Mouse (Mus musculus) adrenal gland, adult 2 months (tissue): ENCODE data around the gene Tex38. TPM values are rescaled to one million over a fixed set of nuclear protein-coding genes. Genes with fewer than 3 reads are reported as not detected.

Experiments used
- DNase-seq: peaks from one replicate; pipeline ENCODE4 v3.0.0; 2021
- long read RNA-seq: library from polyadenylated mRNA; stranded (forward); transcript quantifications from one replicate; pipeline ENCODE4 v2.0.0, GENCODE M21; 2021
- polyA plus RNA-seq: library from polyadenylated mRNA; depleted of rRNA; stranded (reverse); fragments of >200 nt; gene quantifications from 2 replicates; pipeline ENCODE4 v1.2.3, GENCODE M21; 2012; rRNA removed
- total RNA-seq, 2 experiments: library from RNA; stranded (reverse); gene quantifications; 2 replicates each; pipeline ENCODE4 v1.2.3; 2021

Tex38 gene
- total RNA-seq (1 to 10 TPM; 1.6 to 6.5 TPM), polyA plus RNA-seq (0.38 and 1.1 TPM in 2 replicates)
- long read RNA-seq, partial matches to known transcripts, result 0 of 2 reads
- long read RNA-seq, other reads (novel, unspliced or antisense), result 2 of 2 reads

DNA sequence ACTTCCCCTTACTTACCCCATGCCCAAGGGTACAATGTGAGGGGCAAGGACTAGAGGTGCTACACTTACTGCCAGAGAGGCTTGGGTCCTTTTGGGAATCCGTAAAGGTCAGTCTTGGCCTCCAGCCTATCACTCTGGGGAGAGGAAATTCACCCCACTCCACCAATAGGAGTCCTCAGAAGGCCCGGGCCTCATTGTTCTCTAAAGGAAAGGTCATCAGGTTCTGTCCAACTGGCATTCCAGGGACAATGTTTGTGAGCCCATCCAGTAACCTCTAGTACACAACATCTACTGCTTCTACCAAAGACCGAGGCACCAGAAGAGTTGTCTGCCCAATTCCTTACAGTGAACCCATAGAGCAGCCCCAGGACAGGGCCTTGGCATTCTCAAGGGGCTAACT lies at the start of gene Tex38:
TSS of gene Tex38 (minus strand) at position 101 of the 400 bp plus-strand sequence.
- DNase-seq, result no peak

DNA sequence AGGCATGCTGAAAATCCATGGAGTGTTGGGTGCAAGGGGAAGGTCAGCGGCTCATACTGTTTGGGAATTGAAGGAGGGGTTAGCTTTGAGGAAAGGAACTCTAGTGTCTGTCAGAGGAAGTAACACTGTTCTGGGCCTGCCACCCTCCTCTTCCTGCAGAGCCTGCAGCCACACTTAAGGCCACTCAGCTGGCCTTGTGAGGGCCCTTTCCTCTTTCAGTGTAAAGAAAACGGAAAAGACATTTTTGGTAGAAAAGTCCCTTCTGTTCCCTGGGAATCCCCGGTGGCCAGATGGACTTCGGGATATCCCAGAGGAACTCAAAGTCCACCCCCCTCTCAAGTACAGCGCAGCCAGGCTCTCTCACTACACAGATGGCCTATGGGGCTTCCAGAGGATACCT lies 49.7 kb upstream of the Tex38 start:
- DNase-seq, result no peak

DNA sequence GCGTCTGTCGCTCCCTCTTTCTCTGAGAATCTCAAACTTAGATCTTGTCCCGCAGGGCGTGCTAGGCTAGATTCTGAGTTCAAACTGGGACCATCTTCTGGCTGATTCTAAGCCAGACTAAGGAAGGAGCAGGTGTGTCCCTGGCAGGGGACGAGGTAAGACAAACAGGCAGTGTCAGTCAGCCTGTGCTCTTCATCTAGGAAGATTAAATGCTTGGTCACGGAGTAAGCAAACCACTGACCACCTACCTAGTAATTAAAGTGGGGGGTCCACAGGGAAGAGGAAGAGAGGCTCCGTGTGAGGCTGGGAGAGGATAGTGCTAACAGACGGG lies 47.7 kb upstream of the Tex38 start:
- no peak for DNase-seq

DNA sequence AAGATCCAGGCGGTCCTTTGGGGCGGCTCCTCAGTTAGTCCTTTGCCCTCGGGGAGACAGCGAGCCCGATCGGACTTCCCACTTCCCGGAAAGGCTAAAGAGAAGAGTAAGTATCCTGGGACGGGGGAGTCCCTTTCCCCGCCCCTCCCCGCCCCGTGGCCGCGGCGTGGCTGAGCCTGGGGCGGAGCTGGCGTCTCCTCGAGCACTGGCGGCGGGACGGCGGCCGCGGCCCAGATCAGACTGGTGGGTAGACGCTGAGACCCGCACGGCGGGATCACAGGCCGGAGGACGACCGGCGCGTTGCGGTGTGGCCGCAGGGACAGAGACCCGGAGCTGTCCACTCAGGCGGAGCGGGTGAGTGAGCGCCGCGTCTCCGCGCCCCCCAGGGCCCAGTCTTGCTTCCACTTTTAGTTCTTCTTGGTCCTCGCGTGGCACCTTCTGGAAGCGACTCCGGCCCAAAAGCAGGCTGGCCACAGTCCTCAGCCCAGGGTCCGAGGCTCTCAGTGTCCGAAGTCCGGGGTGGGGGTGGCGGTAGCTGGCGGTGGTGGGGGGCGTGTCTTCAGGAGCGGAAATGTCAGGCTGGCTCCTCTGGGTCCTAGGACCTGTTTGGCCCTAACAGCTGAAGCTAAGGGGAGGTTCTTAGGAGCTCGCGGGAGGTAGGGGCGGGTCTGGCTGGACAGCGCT lies 47.2 kb upstream of the Tex38 start, which contains the start of gene Mob3c:
TSS of gene Mob3c (plus strand) at position 205 of the 684 bp plus-strand sequence.
- DNase-seq, result peak; percentile 92

DNA sequence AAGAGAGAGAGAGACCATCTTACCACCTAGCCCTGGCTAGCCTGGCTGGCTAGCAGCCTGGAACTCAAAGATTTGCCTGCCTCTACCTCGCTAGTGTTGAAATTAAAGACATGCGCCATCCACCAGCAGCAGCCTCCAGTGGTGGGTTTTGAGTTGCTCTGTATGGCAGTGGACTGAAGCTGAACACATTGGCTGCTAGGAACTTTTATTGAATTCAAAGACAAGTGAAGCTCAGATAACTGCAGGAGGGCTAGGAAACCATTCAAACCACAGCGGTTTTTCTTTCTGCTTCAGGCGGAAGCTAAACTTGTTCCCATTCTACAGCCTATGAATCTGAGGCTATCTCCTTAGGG lies 46.7 kb upstream of the Tex38 start:
- DNase-seq, result no peak

DNA sequence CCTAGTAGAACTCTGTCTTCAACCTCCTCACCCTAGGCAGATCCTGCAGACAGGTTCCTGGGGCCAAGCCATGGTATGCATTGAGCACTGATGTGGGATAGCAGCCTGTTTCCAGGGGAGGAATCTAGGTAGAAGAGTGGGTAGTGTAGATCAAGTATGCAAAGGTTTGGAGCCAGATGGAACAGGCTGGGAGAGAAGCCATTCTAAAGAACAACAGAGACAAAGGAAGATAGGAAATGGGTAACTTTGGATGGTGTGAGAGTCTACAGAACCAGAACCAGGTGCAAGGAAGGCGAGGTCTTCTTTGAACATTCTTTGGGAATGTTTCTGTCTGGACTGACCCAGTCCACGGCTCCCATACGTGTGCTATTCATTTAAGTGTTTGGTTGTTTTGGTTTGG lies 46.2 kb upstream of the Tex38 start:
- DNase-seq, result no peak

DNA sequence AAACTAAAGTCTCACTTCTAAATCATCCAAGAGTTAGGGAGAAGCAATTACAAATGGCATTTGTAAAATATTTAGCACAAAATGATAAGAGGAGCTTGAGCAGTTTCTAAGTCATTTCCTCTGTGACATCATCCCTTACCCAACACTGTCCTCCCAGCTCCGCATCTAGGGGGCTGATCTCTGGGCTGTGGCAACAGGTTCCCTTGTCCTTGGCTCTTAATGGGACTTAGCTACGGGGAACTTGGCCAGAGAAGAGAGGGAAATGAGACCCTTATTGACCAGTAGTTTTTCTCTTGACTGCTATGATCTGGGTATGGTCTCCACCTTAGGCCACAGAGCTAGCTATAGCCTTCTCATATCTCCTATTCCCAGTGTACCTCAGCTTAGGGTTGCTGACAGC lies 44.5 kb upstream of the Tex38 start:
- DNase-seq, result no peak

DNA sequence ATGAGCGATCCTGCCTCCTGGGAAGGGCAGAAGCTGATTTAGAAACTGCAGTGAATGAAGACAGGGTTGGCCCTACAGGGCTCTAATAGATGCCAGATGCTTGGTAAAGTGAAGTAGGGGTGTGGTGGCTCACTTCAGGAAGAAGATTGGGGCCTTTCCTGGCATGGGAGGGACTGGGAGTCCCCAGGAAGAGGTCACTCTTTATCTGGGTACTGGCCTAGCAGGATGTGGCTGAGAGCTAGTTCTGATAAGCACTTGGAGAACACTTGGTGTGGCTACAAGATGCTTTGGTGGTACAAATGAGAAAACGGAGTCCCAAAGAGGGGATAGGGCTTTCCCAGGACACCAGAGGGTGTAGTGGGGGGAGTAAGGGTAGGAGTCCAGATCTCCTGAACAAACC lies 43.4 kb upstream of the Tex38 start:
- DNase-seq, result no peak

DNA sequence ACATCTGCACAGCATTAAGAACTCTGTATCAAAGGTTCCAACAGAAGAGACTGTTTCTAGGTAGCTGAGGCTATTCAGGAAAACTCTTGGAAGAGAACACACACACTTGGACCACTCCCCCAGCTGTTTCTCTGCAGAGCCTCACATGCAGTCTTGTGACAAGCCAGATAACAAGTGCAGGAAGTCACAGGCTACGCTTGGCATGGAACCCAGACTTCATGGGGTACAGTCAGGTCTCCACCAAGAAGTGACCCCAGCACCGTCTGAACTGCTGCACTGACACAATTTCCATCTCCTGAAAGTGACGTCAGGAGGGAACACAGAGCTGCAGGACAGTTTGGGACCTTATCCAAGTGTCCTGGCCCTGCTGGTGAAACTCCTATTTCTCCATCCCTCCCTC lies 41.1 kb upstream of the Tex38 start:
- no peak for DNase-seq

DNA sequence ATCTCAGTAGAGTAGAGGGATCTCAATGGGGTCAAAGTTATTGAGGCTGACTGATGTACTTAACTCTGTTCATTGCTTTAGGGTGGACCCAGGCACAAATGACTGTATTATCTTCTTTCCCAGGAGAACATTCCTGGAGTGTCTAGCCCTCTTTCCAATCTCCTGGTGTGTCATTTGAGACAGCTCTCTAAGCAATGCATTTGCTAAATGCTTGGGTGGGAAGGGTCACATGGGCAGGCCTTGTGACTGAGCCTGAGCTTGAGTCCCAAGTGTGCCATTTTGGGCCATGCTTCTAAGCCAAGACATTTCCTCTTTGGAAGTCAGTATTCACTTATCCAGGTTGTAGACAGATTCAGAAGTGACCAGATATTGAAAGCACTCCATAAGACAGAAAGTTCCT lies 40.6 kb upstream of the Tex38 start:
- DNase-seq, result no peak

DNA sequence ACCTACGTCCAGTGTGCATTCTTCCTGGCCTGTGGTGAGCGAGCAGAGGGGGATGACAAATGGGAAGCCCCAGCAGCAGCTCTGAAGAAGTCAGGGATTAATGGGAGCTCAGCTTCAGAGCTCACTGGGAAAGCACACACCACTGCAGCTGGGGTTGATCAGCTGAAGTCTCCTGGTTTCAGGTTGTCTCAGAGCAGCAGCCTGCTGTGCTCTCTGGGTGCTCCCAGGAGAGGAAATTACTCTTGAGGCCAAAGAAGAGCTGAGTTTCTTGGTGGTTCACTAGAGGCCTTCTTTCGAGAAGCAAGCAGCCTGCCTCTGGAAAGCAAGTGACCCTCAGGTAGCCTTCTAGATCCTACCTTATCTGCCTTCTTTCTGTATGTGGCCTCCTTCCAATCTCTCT lies 40.1 kb upstream of the Tex38 start:
- no peak for DNase-seq

DNA sequence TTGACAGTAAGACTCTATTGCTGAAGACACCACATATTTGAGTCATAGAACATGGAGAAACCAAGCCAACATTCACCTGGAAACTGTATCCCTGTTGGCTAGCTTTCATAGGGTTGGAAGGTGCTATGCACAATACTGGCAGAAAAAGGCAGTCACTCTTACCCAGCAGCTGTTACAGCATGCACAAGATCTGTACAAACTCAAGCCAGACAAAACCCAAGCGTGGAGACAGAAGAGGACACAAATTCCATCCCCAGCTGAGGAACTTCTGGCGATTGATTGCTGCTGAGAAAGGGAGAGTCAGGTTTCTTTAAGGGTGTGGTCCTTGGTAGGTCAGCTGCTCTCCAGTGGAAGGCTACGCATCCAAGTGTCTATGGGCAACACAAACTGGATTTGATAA lies 39.4 kb upstream of the Tex38 start:
- no peak for DNase-seq

DNA sequence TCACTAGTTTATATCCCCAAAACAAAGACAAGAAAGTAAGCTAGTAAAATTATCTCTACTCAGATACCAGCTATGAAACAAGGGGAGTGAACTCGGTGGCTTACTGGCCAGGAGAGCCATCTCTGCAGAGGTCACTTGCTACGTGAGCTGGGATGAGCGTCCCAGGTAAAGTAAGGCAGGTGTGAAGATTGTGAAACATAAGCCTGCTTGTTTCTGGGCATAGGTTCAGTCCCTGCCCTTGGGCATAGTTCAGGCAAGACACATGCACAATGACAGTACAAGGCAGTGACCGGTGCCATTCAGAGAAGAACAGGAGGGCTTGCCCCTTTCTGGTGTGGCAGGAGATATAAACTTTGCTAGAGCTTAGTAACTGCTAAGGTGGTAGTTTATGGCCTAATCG lies 34.8 kb upstream of the Tex38 start:
- DNase-seq, result no peak

DNA sequence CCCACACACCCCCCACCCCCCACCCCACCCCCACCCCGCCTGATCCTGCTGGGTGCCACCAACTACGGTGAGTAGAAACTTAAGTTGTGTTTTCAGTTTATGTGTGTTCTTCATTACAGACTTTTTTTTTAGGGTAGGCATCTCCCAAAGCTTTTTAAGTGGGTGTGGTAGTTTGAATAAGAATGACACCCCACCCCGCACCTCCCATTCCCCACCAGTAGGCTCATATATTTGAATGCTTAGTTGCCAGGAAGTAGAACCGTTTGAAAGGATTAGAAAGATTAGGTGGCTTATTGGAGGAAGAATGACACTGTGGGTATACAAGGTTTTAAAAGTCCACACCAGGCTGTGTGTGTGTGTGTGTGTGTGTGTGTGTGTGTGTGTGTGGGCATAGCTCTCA lies 31.5 kb upstream of the Tex38 start:
- no peak for DNase-seq

DNA sequence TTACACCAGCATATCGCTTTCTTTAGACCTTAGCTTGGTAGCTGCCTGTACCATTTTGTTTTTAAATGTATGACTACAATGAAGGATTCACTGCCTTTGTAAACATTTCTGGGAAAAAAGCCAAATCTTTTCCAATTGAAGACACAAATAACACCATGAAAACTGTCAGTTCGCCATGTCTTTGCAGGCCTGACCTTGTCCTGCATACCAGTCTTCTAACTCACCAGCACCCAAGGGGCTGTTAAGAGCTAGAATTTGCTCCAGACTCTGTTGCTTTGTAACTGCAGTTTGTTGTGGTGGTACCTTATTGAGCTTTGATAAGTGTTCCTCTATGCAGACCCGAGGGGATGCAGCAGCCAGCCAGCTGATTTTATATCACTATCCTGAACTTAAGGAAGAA lies 19.2 kb upstream of the Tex38 start:
- peak; percentile 73 for DNase-seq

DNA sequence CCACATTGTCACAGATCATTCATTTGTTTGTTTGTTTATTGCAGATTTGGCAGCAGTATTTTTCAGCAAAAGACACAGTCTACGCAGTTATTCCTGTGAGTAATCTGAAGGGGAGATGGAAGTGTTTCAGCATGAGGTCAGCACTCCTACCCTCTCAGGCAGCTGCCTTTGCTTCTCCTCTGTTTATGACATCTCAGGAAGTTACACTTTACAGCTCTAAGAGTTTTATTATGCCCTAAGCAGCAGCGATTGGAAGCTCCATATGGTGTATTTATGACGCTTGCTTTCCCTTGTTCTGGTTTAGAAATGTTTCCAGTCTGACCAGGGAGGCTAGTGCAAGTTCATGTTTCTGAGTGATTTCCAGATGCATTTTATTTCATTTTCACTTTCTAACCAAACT lies 14.5 kb upstream of the Tex38 start:
- no peak for DNase-seq

DNA sequence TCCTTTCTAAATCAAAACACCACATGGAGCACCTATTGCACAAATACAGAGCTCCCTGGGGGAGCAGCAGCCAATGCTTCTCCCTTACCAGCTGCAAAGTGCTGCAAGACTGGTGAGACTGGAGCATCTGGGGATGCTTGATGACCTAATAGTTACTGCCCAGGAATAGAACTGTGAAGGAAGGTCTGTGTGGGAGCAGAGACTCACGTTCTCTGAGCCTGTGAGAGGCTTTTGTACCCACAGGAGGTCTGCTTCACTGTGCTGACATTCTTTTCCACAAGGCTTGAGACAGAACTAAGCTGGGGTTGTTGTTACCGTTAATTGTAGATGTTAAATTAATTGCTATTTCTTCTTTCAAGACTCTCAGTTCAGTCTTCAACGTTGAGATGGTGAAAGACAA lies 10.0 kb upstream of the Tex38 start:
- DNase-seq, result no peak

DNA sequence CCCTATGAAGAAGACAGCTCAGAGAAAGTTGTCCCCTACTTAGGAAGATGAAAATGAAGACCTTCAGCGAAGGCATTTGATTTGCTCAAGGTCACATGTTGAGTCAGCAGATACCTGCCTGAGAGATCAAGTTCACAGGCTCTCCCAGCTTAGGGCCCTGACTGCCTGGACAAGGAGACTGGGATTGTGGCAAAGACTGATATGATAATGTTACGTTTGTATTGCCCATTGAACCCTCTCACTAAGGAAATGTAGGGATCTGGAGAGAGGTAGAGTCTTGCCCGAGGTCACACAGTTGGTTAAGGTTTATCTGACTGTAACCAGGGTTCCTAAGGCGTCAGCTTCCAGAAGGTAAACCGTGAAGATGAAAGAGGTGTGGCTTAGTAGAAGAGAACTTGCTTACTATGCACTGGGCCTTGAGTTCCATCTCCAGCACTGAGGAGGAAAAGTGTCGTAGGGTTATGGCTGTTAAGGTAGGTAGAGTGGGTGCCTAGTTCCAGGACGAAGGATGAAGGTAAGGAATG lies 4.8 kb upstream of the Tex38 start:
- DNase-seq, result no peak

DNA sequence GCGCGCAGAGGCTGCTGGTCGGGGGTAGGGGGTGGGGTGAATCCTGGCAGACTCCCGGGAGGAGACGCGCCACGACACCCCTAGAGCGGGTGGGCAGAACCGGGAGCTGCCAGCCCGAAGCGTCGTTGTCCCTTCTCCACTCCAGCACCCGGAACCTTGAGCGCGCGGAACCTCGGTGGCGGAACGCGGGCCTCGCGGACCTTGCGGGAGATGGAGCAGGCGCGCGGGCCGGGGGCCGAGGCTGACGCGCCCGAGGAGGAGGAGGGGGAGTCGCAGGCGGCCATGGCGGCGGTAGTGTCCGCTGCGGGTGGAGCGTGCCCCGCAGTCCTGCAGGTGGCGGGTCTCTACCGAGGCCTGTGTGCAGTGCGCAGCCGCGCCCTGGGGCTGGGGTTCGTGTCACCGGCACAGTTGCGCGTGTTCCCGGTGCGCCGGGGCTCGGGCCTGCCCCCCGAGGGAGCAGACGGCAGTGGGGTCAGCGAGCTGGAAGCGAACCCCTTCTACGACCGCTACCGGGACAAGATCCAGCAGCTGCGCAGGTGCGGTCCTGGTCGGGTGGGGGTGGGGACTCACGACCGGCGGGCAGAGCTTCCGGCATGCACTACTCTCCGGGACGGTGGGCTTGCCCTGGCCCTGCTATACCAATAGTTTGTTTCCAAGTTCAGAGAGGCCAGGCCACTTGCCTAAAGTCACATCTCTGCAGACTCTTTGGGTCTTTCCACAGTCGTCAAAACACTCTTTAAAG lies 4.1 kb upstream of the Tex38 start, which contains the start of gene Atpaf1:
TSS of gene Atpaf1 (plus strand) at position 44 of the 742 bp plus-strand sequence.
- DNase-seq, result peak; percentile 86

DNA sequence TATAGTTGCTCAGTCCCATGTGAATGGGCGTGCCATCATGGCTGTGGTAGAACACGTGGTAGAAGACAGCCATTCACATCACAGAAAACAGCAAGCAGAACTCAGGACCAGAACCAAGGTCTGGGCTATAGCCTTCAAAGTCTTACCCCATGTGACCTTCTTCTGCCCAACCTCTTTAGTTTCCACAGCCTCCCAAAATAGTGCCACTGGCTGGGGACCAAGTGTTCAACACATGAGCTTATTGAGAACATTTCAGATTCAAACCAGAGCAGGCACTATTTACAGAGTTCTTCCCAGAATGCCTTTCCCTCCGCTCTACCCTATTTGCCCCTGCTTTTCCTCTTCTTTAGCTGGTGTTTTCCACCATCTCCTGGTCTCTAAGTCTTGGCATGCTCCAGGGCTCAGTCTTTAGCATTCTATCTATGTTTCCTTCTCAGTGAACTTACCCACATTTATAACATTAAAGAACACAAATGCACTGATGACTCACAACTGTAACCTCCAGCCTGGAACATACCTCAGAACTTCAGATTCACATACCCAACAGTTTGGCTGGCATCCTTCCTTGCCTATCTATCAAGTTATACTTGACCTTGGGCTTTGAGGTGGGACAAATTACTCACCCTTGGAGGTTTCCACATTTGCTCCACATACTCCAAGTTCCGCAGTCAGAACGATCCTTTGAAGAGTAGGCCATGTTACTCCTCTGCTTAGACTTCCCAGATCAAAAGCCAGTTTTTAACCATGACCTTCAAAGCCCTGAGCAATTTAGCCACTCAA lies 1.4 kb upstream of the Tex38 start:
- peak; percentile 74 for DNase-seq

DNA sequence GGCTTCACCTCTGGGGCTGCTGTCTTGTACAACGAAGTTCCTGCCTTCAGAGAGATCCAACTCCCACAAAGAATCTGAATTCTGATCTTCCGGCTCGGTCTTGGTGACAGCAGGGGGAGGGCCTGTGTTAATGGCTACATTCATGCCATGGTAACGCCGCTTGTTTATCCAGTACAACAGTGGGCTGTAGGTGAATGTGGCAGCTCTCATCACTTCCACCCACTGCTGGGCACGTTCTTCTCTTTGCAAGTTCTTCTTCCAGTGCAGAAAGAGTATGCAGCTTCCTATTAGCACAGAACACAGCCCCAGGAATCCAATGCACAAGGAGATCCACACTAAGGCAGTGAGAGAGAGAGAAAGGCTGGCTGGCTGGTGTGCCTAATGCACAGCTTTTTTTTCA lies 549 bp downstream of the Tex38 start:
- DNase-seq, result no peak

DNA sequence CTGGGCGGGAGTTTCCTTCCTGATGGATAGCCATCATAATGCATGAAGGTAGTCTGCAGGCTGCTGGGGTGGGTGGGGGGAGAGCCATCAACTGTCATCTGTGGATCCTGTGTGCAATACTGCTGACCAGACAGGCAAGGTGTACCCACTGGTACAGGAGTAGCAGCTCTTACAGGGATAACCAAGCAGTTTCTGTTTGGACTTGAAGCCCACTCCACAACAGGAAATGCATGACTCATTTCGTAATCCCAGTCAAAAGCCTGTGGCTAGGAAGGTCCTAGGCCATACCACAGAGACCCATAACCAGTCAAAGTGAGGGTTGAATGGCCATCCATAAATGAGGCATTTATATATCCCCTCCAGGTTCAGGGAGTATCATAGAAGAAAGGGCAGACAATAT lies 3.2 kb downstream of the Tex38 start:
- DNase-seq, result no peak

DNA sequence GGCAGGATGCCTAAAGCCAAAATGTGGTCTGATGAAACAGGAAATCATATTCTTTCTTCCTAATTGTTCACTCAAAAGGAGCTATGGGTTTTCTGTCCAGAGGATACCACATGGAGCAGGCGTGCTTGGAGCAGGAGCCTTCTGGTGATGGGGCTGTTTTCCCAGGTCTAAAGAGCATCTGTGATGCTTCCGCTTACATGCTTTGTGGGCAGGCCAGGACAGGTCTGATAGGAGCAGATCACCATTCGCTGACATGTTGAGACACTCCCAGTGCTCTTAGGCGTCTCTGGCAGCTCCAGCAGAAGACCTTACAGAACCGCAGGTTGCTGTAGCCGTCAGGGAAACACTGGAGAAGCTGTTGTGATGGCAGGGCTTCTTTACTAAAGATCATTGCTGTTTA lies 5.8 kb downstream of the Tex38 start:
- no peak for DNase-seq
